Mouse (Mus musculus) erythroblast, embryonic 14.5 days (primary cell): ENCODE measurements around the gene Hk1. TPM values are rescaled to one million over a fixed set of nuclear protein-coding genes. Genes with fewer than 3 reads are reported as not detected.

Experiments used
- H3K27me3 ChIP-seq: 2 replicates; pipeline ENCODE4 v1.6.1; 2012; ENCODE audit warnings: inconsistent platforms; ENCODE audit not compliant: control insufficient read depth
- H3K36me3 ChIP-seq: 2 replicates; pipeline ENCODE4 v1.6.1; 2012; ENCODE audit warnings: mild to moderate bottlenecking, inconsistent platforms; ENCODE audit not compliant: control insufficient read depth
- H3K4me1 ChIP-seq: 2 replicates; pipeline ENCODE4 v1.6.1; 2012; ENCODE audit warnings: inconsistent platforms; ENCODE audit not compliant: control insufficient read depth
- H3K4me3 ChIP-seq: replicated peaks from 2 replicates; pipeline ENCODE3; 2012; ENCODE audit warnings: moderate library complexity, mild to moderate bottlenecking, inconsistent platforms
- H3K9me3 ChIP-seq: 2 replicates; pipeline ENCODE4 v1.6.1; 2012; ENCODE audit warnings: low read length, inconsistent platforms, mixed read lengths; ENCODE audit not compliant: control insufficient read depth
- GATA1 ChIP-seq: IDR thresholded peaks from 2 replicates; pipeline ENCODE4 v1.6.1; 2012; ENCODE audit warnings: low read length, inconsistent platforms, mixed read lengths
- TAL1 ChIP-seq: IDR thresholded peaks from 3 replicates; pipeline ENCODE4 v1.6.1; 2012; ENCODE audit warnings: low read length, inconsistent platforms, mixed read lengths
- polyA plus RNA-seq: library from polyadenylated mRNA; stranded (reverse); fragments of >175 nt; gene quantifications from 2 replicates; pipeline ENCODE4 v1.2.3, GENCODE M21; 2012

Hk1 gene
- polyA plus RNA-seq, 1 experiment, result 53.6 TPM

DNA sequence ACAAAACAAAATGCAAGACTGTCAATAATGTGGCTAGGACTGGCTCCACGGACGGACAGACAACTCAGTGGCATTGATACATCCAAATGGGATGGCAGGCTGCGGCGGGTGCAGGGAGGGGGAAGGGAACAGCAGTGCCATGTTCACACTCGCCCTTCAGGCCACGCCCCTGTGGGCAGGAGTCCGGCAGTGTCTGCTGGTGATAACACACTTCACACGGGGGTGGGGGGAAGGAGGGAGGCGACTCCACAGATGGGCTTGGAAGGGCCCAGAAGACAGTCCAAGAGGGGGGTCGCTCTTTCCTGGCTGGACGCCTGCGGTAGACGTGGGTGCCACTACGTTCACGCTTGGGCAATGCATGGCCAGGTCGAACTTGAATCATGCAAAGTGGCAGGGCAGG, 110.4 kb downstream of the Hk1 start:
- peaks cover 8% of the 10 kb centered on the region for H3K4me1 ChIP-seq
- no peaks in the 10 kb centered on the region for H3K27me3 ChIP-seq
- H3K4me3 ChIP-seq, result no peak overlapping the region
- no peaks in the 10 kb centered on the region for H3K9me3 ChIP-seq
- TF ChIP-seq TAL1, result no peak
- TF ChIP-seq GATA1, result no peak
- peaks cover 72% of the 10 kb centered on the region for H3K36me3 ChIP-seq

DNA sequence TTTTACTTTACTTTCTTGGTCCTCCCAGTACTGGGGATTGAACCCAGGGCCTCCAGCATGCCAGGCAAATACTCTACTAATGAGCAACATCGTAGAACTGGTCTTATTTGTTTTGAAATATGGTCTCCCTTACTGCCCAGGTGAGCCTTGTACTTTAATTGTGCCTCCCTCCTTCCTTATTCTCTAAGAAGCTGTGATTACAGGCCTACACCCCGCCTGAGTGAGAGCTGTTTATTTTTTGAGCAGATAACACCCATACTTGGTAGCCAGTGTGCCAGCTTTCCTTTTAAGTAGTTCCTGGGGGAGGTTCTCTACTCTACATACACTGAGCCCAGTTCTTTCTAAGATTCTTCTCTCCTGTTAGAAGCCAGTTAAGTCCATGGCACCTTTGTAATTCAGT, 115.4 kb downstream of the Hk1 start:
- no peaks in the 10 kb centered on the region; the same call in 1 of the 2 replicates for H3K27me3 ChIP-seq
- TF ChIP-seq TAL1 (no peak), GATA1 (no peak)
- H3K4me1 ChIP-seq, result peaks cover 13% of the 10 kb centered on the region
- no peaks in the 10 kb centered on the region for H3K9me3 ChIP-seq
- H3K36me3 ChIP-seq, result peaks cover 23% of the 10 kb centered on the region
- no peak overlapping the region for H3K4me3 ChIP-seq

DNA sequence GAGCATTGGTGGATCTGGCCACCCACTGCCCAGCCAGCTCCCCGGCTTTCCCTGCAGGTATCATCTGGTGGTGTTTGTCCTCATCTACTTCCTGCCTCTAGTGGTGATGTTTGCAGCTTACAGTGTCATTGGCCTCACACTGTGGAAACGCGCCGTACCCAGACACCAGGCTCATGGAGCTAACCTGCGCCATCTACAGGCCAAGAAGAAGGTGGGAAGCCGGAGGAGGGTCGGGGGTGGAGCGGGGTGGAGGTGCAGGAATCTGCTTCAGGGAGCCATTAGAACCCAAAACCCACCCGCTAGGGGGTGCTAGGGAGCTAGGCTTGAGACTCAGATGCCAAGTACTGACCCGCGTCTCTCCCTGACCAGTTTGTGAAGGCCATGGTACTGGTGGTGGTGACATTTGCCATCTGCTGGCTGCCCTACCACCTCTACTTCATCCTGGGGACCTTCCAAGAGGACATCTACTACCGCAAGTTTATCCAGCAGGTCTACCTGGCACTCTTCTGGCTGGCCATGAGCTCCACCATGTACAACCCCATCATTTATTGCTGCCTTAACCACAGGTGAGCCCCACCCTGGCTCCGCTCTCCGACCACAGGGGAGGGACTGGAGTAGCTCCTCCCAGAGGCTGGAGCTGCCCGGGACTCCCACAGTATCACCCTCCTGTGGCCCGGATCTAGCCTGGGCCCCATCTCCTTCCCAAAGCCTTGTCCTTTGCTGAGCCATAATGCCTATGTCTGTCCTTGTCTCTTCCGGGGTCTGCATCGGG, 118.4 kb downstream of the Hk1 start:
- Histone ChIP-seq H3K36me3 (no peaks in the 10 kb centered on the region), H3K4me1 (peaks cover 11% of the 10 kb centered on the region), H3K4me3 (no peak overlapping the region), H3K9me3 (no peaks in the 10 kb centered on the region), H3K27me3 (no peaks in the 10 kb centered on the region; the same call in 1 of the 2 replicates)
- TF ChIP-seq TAL1 (no peak), GATA1 (no peak)

DNA sequence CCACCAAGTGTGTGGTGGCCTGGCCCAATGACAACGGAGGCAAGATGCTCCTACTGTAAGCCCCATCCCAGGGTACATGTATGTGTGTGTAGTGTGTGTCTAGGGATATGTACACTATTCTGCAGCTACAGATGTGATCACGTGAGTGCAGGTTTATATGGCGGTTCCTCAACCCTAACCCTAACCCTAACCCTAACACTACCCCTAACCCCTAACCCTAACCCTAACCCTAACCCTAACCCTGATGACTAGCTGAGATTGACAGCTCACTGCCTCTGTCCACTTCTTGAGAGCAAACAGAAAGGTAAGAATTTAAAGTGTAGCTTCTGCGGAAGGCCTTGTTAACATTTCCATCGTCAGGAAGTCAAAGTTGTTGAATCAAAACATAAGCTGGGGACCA, 121.4 kb downstream of the Hk1 start:
- TF ChIP-seq TAL1 (no peak), GATA1 (no peak)
- no peaks in the 10 kb centered on the region for H3K27me3 ChIP-seq
- peaks cover 11% of the 10 kb centered on the region for H3K4me1 ChIP-seq

DNA sequence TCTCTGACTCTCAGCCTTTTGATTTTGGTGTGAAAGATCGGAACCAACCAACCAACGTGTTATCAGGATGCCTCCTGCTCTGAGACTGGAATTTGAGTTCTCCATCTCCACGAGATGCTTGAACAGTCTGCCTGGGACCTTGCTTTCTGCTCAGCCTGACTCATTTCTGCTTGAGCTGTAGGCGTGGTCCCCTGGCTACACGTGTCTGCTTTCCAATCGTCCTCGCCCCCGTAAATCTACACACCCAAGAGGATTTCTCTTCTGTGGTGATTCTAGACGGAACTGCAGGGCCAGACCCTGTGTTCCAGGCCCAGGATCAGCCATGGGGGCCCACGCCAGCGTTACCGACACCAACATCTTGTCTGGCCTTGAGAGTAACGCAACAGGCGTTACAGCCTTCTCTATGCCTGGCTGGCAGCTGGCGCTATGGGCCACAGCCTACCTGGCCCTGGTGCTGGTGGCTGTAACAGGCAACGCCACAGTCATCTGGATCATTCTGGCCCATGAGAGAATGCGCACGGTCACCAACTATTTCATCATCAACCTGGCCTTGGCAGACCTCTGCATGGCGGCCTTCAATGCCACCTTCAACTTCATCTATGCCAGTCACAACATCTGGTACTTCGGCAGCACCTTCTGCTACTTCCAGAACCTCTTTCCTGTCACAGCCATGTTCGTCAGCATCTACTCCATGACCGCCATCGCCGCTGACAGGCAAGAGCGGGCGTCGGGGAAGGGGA, 127.0 kb downstream of the Hk1 start:
- Histone ChIP-seq H3K27me3 (no peaks in the 10 kb centered on the region; the same call in none of the 2 replicates), H3K36me3 (no peaks in the 10 kb centered on the region), H3K9me3 (no peaks in the 10 kb centered on the region), H3K4me3 (no peak overlapping the region), H3K4me1 (peaks cover 5% of the 10 kb centered on the region; the same call in 1 of the 2 replicates)
- TF ChIP-seq TAL1 (no peak), GATA1 (no peak)

More for the DNA sequence above, 121.4 kb downstream of the Hk1 start:
- Histone ChIP-seq H3K9me3 (no peaks in the 10 kb centered on the region), H3K36me3 (no peaks in the 10 kb centered on the region), H3K4me3 (no peak overlapping the region)

DNA sequence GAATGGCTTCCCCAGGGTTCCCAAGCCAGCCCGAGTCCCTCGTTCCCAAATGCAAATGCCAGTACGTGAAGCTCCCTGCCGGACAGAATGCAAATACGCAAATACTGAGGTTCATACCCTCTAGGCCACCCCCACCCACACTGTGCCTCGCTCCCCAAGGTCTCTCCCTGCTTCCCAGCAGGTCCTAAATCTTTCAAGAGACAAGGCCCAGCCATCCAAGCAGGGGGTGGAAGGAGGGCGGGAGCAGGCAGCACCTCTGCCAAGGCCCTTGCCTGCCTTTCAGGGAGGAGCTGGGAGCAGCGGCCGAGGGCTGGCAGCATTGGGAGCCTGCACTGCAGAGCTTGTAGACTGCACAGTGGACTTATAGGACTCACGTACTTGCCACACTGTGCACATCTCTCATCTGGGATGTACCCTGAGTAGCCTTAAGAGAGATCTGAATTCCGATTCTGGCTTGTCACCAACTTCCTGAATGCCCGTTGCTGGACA, 127.7 kb downstream of the Hk1 start, which contains the start of gene Tacr2:
Gene Tacr2, plus strand, starts transcription at position 439 of the 489 bp plus-strand sequence.
- TF ChIP-seq GATA1 (no peak), TAL1 (no peak)
- no peaks in the 10 kb centered on the region for H3K9me3 ChIP-seq
- H3K4me3 ChIP-seq, result no peak within 1 kb of the TSS
- peaks cover 6% of the 10 kb centered on the region; the same call in 1 of the 2 replicates for H3K4me1 ChIP-seq
- H3K36me3 ChIP-seq, result no peaks in the 10 kb centered on the region
- no peaks in the 10 kb centered on the region; the same call in none of the 2 replicates for H3K27me3 ChIP-seq

DNA sequence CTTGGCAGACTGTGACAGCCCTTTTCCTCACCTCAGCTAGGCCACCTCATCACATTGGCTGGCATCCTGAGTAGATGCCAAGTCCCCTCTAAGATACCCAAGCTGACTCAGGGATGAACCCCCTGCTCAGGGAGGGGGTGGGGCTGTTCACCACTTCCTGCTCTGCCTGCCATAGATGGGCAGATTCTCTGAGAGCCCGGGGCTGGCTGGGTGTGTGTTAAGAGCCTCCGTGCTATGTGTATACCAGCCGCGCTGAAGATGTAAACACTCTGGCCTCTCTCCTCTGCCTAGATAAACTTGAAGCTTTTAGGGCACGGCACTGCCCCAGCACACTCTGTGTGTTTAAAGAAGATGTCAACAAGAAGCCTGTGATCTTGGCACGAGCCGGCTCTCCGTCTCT, 131.9 kb downstream of the Hk1 start:
- H3K9me3 ChIP-seq, result peaks cover 8% of the 10 kb centered on the region
- TF ChIP-seq GATA1 (no peak), TAL1 (no peak)
- H3K36me3 ChIP-seq, result no peaks in the 10 kb centered on the region
- H3K27me3 ChIP-seq, result no peaks in the 10 kb centered on the region; the same call in none of the 2 replicates
- peaks cover 14% of the 10 kb centered on the region for H3K4me1 ChIP-seq
- H3K4me3 ChIP-seq, result no peak overlapping the region

DNA sequence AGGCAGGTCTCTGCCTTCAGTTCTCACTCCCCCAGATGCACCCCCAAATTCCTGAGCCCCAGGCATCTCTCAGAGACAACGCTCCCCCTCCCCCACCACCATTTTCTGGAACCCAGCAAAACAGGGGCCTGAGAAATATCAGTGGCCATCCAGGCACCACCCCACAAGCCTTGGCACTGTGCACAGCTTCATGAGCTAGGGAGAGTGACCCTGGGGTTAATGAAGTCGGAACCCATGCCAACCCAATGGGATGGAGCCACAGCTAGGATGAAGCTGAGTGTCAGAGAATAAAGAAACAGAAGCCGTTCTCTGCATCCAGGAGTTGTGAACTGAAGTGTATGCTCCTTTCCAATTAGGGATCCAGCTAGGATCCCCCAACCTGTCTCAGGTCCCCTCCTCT, 132.6 kb downstream of the Hk1 start:
- H3K4me3 ChIP-seq, result no peak overlapping the region
- no peak for TF ChIP-seq TAL1
- no peak for TF ChIP-seq GATA1
- peaks cover 17% of the 10 kb centered on the region for H3K4me1 ChIP-seq
- H3K9me3 ChIP-seq, result peaks cover 8% of the 10 kb centered on the region
- H3K27me3 ChIP-seq, result no peaks in the 10 kb centered on the region; the same call in none of the 2 replicates
- H3K36me3 ChIP-seq, result no peaks in the 10 kb centered on the region

DNA sequence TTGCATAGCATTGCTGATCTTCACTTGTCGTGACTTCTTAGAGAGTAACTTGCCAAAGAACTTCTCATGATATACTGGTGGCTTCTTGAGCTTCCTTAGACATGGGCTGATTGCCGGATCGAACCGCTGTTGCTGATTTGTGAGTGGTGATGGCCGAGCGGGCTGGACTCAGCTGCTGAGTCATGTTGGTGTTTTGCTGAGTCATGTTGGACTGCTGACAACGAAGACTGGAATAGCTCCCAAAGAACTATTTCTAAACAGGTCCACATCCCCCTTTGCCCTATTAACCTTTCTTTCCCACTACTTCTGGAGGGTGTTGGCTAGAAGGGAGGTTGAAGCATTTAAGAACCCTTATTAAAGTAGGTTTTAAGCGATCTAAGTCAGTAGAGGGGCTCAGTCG, 135.6 kb downstream of the Hk1 start:
- Histone ChIP-seq H3K4me3 (no peak overlapping the region), H3K4me1 (peaks cover 27% of the 10 kb centered on the region), H3K36me3 (no peaks in the 10 kb centered on the region), H3K9me3 (peaks cover 8% of the 10 kb centered on the region), H3K27me3 (no peaks in the 10 kb centered on the region; the same call in 1 of the 2 replicates)
- TF ChIP-seq TAL1, result no peak
- TF ChIP-seq GATA1, result no peak
